Mouse (Mus musculus) thymus, adult 2 months (tissue): Measurements from ENCODE around the gene Cdyl. TPM values are rescaled to one million over a fixed set of nuclear protein-coding genes. Genes with fewer than 3 reads are reported as not detected.
A peak's percentile ranks its signal among the peaks of the same experiment; 100 is the strongest.

Experiments used
- DNase-seq: peaks from one replicate; pipeline ENCODE4 v3.0.0; 2021
- H3K27ac ChIP-seq: fragments of 200-500 bp; 2 replicates; pipeline ENCODE4 v1.5.1; 2012; ENCODE audit warnings: low read length, control low read depth; ENCODE audit not compliant: control insufficient read depth, insufficient read depth
- H3K27me3 ChIP-seq: fragments of 200-500 bp; 2 replicates; pipeline ENCODE4 v1.6.1; 2012; ENCODE audit warnings: mild to moderate bottlenecking, low read length, moderate library complexity, mixed read lengths; ENCODE audit not compliant: control insufficient read depth, insufficient read depth
- H3K36me3 ChIP-seq: fragments of 200-500 bp; 2 replicates; pipeline ENCODE4 v1.6.1; 2012; ENCODE audit warnings: mild to moderate bottlenecking, low read length, moderate library complexity; ENCODE audit not compliant: control insufficient read depth, insufficient read depth
- H3K4me1 ChIP-seq: fragments of 200-500 bp; replicated peaks from 2 replicates; pipeline ENCODE4 v1.6.1; 2012; ENCODE audit warnings: low read length; ENCODE audit not compliant: control insufficient read depth, insufficient read depth
- H3K4me3 ChIP-seq: fragments of 200-500 bp; 2 replicates; pipeline ENCODE4 v1.5.1; 2012; ENCODE audit warnings: mild to moderate bottlenecking, low read length, control low read depth, moderate library complexity; ENCODE audit not compliant: control insufficient read depth, insufficient read depth
- CTCF ChIP-seq: fragments of 200-500 bp; IDR thresholded peaks from 2 replicates; pipeline ENCODE4 v1.5.1; 2012; ENCODE audit warnings: mild to moderate bottlenecking, control low read depth, low read length, moderate library complexity, borderline replicate concordance; ENCODE audit not compliant: control insufficient read depth, poor library complexity, insufficient read depth; ENCODE audit errors: extremely low read depth
- POLR2A ChIP-seq: fragments of 200-500 bp; IDR thresholded peaks from 2 replicates; pipeline ENCODE4 v1.6.1; 2012; ENCODE audit warnings: mild to moderate bottlenecking, low read length, control low read depth, moderate library complexity; ENCODE audit not compliant: control insufficient read depth, poor library complexity, insufficient read depth; ENCODE audit errors: extremely low read depth
- WGBS: fragments of 180-500 bp; shearing (Covaris S2); methylation state at CpG from one replicate; pipeline ENCODE4 v1.1.7; 2018; 5-methylcytosine and 5-hydroxymethylcytosine counted together
- polyA plus RNA-seq: library from polyadenylated mRNA; depleted of rRNA; stranded (reverse); fragments of >200 nt; gene quantifications from 2 replicates; pipeline ENCODE4 v1.2.3, GENCODE M21; 2012

The Cdyl gene
- polyA plus RNA-seq, 1 experiment, result 6.1 TPM

DNA sequence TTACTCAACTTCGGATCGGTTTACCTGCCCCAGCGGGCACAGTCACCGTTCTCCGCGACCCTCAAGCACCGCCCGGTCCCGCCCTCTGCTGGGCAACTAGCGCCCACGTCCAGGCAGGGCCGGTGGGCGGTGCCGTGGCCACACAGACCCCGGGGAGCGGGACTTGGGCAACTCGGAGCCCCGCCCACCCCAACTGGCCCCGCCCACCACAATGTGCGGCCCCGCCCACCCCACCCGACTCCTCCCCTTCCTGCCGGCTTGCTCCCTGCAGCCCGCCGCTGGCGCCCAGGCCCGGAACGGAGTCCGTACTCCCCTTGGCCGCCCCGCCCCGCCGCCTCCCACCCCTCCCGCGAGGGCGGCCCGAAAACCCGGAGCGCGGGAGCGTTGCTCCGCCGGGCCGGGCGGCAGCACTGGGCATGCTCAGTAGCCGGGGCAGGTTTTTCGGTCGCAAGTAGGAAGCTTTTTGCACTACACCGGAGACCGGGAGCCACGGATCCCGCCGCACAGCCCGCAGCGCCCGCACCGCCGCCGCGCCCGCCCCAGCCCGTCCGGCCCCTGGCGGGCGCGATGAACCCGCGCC, 81.5 kb downstream of the Cdyl start:
- DNase-seq, result peak; percentile 91
- no peak overlapping the region for H3K27ac ChIP-seq
- TF ChIP-seq CTCF, result no peak
- no peak; the same call in 1 of the 2 replicates for TF ChIP-seq POLR2A
- peak overlapping the region; percentile 77 for H3K4me3 ChIP-seq
- H3K4me1 ChIP-seq, result 0 out of 2 replicates have a peak, but pooled peaks cover 3% of the 10 kb centered on the region
- no peaks in the 10 kb centered on the region for H3K27me3 ChIP-seq
- H3K36me3 ChIP-seq, result no peaks in the 10 kb centered on the region
- 3% methylated on average over 65 of the region's 68 CpGs for WGBS

DNA sequence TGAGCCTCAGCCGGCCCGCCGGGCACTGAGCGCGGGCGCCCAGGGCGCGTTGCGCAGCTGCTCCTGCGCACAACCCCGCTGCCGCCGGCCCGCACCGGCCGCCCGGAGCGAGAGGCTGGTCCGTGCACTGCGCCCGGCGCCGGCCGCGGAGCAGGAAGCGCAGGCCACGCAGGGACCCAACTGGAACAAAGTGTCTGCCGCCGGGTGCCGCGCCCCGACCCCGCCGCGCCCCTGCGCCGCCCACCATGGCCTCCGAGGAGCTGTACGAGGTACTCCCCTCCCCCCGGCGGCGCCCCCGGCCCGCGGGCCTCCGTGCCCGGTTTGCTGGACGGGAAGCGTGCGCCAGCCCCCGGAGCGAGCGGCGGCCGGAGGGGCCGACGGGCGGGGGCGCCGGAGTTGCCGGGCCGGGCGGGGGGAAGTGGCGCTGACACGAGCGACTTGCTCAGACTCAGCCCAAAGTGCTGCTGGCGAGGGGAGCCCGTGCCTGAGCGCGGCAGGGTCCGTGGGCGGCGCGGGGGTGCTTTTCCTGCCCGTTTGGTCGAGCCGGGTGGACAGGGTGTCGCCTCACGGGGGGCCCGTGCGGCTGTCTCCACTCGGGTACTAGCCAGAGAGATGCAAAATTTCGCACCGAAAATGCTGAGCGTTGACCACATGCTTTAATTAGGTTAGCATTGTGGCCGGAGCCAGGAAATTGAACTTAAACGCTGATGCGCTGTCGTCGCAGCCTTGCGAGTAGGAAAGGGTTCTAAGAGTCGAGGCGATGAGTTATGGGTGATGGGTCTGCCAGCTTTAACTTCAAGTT, 82.2 kb downstream of the Cdyl start:
- peak overlapping the region; percentile 77 for H3K4me3 ChIP-seq
- TF ChIP-seq POLR2A, result no peak; the same call in 1 of the 2 replicates
- TF ChIP-seq CTCF, result no peak
- H3K27ac ChIP-seq, result no peak overlapping the region
- DNase-seq, result peak; percentile 72
- WGBS, result under 1% methylated on average over 92 of the region's 93 CpGs
- 0 out of 2 replicates have a peak, but pooled peaks cover 3% of the 10 kb centered on the region for H3K4me1 ChIP-seq
- no peaks in the 10 kb centered on the region for H3K36me3 ChIP-seq
- H3K27me3 ChIP-seq, result no peaks in the 10 kb centered on the region

DNA sequence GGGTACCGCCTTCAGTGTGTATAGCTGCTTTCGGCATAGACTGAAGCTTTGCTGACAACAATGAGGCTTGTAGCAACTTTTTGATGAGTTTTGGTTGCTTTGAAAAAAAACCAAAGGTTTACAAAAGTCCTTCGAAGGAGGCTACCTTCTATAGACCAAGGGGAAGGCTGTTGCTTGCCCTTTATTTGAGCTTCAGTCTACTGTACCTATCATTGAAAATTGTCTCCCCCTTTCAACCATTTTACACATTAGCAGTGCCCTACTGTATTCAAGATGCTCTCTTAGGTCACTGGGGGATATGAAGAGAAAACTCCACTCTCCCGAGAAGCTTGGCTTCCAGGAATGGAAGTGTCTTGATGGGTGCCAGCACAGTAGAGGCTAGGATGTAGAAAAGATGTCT, 83.1 kb downstream of the Cdyl start:
- DNase-seq, result no peak
- no peak overlapping the region for H3K4me3 ChIP-seq
- no peaks in the 10 kb centered on the region for H3K27me3 ChIP-seq
- 43% methylated on average over 4 of the region's 4 CpGs for WGBS
- no peaks in the 10 kb centered on the region for H3K36me3 ChIP-seq
- 0 out of 2 replicates have a peak, but pooled peaks cover 3% of the 10 kb centered on the region for H3K4me1 ChIP-seq
- no peak overlapping the region for H3K27ac ChIP-seq
- no peak for TF ChIP-seq CTCF
- TF ChIP-seq POLR2A, result no peak

GRCm38 (mm10) chr13:35743196-35743595, 83.6 kb downstream of the Cdyl start:
- TF ChIP-seq POLR2A (no peak), CTCF (no peak)
- Histone ChIP-seq H3K4me3 (no peak overlapping the region), H3K27ac (no peak overlapping the region), H3K36me3 (no peaks in the 10 kb centered on the region), H3K27me3 (no peaks in the 10 kb centered on the region), H3K4me1 (0 out of 2 replicates have a peak, but pooled peaks cover 3% of the 10 kb centered on the region)
- no peak for DNase-seq
- 67% methylated on average over 1 of the region's 1 CpGs for WGBS

DNA sequence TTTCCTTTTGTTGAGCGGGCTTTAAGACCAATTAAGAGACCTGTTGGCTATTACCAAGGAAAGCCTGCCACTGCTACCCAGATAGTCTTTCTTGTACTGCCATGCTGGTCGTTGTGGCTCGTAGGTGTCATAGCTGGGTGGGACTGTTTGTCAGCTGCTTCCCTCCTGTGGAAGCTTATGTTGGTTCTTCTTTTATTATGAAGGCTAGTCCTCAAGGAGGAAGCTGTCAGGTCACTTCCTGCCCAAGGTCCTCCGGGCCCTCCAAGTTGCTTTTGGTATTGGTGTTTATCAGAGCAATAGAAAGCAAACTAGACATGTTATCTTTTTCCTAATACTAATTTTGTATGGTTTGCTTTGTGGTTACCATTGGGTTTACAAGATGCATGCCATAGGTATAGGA, 89.6 kb downstream of the Cdyl start:
- DNase-seq, result no peak
- Histone ChIP-seq H3K4me1 (peaks cover 3% of the 10 kb centered on the region; the same call in 1 of the 2 replicates), H3K4me3 (no peak overlapping the region), H3K36me3 (no peaks in the 10 kb centered on the region), H3K27me3 (no peaks in the 10 kb centered on the region), H3K27ac (no peak overlapping the region)
- 57% methylated on average over 4 of the region's 4 CpGs for WGBS
- TF ChIP-seq CTCF (no peak), POLR2A (no peak)

- TF ChIP-seq POLR2A (no peak), CTCF (no peak)
- H3K4me1 ChIP-seq, result peaks cover 7% of the 10 kb centered on the region
- 91% methylated on average over 5 of the region's 5 CpGs for WGBS
Measured at GRCm38 (mm10) chr13:35749680-35750079, 90.0 kb downstream of the Cdyl start.

GRCm38 (mm10) chr13:35752046-35752445, 92.4 kb downstream of the Cdyl start:
- whole genome bisulfite sequencing, result 95% methylated on average over 7 of the region's 7 CpGs
- no peak for TF ChIP-seq POLR2A
- no peak for TF ChIP-seq CTCF
- H3K27ac ChIP-seq, result no peak overlapping the region
- H3K4me3 ChIP-seq, result no peak overlapping the region
- peaks cover 18% of the 10 kb centered on the region for H3K4me1 ChIP-seq
- no peak for DNase-seq
- no peaks in the 10 kb centered on the region for H3K27me3 ChIP-seq
- no peaks in the 10 kb centered on the region for H3K36me3 ChIP-seq

More at GRCm38 (mm10) chr13:35749680-35750079, 90.0 kb downstream of the Cdyl start:
- Histone ChIP-seq H3K36me3 (no peaks in the 10 kb centered on the region), H3K4me3 (no peak overlapping the region), H3K27me3 (no peaks in the 10 kb centered on the region), H3K27ac (no peak overlapping the region)
- DNase-seq, result no peak
